Mouse (Mus musculus): ENCODE data around the gene St8sia1.
A peak's percentile ranks its signal among the peaks of the same experiment; 100 is the strongest.

St8sia1 gene

GRCm38 (mm10) chr6:142863881-142864280 lies 100.4 kb downstream of the St8sia1 start:
- DNase-seq (ENCODE audit: low read depth) = no peak

- DNase-seq (ENCODE audit: low read depth) = no peak
Observed at GRCm38 (mm10) chr6:142862265-142862664, 102.0 kb downstream of the St8sia1 start.

DNA sequence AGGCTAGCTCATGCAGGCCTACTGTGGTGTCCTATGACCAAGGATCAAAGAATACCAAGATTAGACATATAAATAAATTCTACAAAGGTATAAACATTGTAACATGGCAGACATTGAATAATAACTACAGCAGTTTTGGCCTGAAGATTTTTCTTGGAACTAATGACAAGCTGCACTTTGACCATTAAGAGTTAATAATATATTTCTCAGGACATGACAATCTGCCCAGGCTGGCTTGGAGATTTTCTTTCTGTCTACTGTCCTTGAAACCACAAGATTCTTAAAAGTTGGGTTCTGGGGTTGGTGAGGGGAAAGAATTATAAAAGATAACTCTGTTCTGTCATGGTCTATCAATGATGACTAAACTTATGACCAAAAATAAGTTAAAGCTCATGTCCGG lies 103.9 kb downstream of the St8sia1 start:
- DNase-seq (ENCODE audit: low read depth) = no peak

GRCm38 (mm10) chr6:142859946-142860345 lies 104.3 kb downstream of the St8sia1 start:
- DNase-seq (ENCODE audit: low read depth) = no peak

DNA sequence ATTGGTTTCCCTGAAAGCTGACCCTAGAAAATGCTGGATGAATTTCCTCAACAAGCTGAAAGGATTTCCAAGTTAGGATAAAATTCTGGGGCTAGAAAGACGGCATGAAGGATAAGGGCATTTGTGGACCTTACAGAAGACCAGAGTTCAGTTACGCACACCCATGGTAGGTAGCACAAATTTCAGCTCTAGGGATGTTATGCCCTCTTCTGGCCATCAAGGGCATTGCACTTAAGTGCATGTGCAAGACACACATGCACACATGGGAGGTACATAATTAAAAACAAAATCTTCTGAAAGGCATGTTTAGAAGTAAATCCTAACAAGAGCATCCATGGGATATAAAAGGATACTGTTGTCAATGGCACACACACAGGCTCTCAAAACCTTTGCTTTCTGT lies 105.3 kb downstream of the St8sia1 start:
- DNase-seq (ENCODE audit: low read depth) = peak; percentile 4

DNA sequence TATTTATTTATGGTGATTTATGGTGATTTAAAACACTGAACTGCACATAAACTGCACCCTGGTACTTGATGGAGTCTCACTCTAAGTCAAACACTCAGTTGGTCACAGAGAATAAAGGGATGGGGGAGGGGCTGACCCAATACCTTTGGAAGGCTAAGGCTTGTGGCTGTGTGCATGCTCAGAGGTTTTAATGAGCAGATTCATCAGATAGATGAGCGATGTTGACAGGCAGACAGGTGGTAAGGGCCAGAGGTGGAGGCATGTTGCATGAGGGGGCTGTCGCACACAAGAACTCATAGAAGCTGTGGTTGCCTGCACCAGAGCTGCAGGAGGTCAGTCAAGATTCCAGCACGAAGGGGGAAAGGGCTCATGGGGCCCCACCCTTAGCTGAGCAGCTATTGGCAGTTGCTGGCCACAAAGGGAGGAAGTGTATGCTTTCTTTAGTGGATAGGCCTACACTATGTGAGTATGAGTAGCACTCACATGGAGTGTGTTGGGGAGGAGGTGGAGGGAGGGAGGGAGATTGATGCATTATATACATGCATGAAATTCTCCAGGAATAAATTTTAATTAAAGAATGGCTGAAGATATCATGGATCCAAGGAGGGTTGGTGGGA lies 107.9 kb downstream of the St8sia1 start:
- no peak for DNase-seq (ENCODE audit: low read depth)

GRCm38 (mm10) chr6:142855761-142856160 lies 108.5 kb downstream of the St8sia1 start:
- no peak for DNase-seq (ENCODE audit: low read depth)

DNA sequence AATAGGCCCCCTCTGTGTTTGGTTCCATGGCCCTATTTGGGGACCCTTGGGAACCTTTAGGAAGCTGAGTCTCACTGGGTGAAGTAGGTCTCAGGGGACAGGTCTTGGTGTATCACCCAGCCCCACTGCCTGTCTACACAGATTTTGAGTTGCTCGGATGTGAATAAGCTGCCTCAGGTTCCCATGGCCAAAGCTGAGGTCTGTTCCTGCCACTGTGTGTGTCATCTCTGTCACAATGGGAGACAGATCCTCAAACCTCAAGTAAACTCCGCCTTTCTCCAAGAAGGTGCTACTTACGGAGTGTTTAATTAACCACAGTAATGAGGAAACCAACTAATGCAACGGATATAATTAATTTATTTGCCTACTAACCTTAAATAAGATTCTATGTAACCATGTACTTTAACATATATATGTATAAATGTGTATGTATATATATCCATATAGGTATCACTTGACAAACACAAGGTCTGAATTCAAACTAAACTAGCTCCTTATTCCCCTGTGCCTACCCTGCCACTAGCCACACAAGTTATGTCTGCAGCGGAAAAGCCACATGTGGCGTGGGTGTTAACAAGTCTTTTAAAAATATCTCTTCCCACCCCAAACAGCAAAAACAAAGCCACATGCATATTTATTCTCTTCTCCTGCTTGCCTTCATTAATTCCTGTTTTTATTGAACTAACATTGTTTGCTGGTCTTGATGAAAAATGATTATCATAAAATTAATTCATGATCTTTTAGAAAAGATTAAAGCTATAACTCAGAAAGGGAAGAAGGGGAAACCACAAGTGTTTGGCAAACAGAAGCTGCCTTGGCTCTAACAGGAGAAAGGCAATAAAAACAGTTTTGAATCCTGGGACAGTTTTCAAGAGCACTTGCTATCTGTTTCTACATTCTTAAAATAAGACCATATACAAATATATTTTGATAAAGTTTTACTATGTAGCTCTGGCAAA lies 111.6 kb downstream of the St8sia1 start:
- no peak for DNase-seq (ENCODE audit: low read depth)

DNA sequence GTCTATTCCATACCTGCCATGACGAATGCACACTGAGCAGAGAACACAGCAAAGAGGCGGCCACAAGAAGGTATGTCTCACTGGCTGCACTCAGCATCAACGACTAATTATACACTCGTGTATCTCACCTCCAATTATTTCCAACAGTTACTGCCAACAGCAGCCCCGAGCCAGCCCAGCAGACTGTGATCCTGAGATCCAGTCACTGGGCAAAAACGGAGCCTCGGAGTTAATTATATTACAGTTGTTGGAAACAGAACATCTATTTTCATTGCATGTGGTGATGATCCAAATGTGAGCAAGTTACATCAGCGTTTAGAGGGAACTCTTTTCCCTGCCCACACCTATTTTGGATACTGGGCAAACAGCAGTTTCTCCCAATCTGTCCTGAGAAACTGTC lies 113.8 kb downstream of the St8sia1 start:
- no peak for DNase-seq (ENCODE audit: low read depth)

DNA sequence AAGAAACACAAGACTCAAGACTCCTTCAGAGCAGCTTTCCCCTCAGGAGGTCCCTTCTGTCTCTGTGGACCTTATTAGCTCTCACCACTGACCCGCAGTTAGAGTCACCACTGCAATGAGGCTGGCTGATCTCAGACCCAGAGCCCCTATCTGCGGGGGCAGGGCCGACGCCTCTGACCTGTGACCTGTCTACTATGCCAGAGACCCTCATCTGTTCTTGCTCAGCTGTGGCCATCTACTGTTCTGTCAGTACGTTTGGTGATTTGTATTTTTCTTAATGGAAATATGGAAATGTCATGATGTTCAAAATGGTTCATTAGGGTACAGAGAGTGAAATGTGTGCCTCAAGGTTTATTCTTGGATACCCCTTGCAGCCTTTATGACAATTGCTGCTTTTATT lies 114.9 kb downstream of the St8sia1 start:
- no peak for DNase-seq (ENCODE audit: low read depth)

- DNase-seq (ENCODE audit: low read depth) = no peak
Observed at GRCm38 (mm10) chr6:142847914-142848674, 116.2 kb downstream of the St8sia1 start.

GRCm38 (mm10) chr6:142846855-142847254 lies 117.4 kb downstream of the St8sia1 start:
- no peak for DNase-seq (ENCODE audit: low read depth)

DNA sequence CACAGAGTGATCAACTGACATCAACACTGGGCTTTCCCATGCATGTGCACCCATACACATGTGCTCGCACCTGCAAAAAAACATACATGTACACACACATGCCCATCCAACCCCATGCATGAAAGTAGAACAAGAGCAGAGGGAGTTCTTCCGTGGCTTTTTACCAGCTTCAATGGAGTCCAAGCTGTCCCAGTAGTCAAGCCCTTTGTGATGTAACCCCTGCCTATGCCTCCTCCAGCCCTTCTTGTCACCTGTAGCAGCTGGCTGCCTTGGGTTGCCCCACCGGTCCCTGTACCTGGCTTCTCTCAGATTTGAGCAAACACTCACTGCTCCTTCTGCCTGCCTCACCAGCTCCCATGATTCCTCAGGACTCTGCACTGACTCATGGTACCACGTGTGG lies 119.2 kb downstream of the St8sia1 start:
- DNase-seq (ENCODE audit: low read depth) = no peak

DNA sequence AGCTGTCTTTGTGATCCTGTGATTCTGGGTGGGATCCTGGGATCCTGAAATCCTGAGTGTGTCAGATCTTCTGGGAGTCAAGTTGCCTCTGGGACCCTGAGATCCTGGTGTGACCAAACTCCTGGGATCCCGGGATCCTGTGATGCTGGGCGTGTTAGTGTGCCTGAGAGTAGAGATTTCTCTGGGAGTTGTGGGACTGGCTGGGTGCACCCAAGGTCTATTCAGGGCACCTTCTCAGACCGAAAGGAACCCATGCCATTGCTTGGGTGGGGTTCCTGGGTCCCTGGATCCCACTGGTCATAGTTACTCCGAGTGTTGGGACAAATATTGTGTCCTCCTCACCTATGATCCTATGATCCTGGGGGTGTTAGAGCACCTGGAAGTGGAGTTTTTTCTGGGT lies 120.2 kb downstream of the St8sia1 start:
- DNase-seq (ENCODE audit: low read depth) = no peak

GRCm38 (mm10) chr6:142838501-142838900 lies 125.8 kb downstream of the St8sia1 start:
- DNase-seq (ENCODE audit: low read depth) = no peak

DNA sequence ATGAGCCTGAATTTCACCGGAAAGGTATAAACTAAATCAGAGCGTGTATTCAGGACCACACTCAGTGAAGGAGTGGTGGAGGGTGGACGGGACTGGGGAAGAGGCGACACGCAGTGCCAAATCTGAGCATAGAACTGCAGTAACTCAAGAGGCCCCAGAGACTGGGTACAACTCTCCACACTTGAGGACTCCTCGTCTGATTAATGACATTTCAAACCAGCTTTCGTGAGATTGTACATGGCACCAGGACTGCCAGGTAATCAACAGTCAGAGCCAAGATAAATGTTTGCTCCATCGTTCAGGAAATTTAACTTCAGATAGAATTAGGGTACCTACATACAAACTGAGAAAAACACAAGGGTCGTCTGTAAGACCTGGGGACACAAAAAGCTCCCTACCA lies 126.9 kb downstream of the St8sia1 start:
- no peak for DNase-seq (ENCODE audit: low read depth)

DNA sequence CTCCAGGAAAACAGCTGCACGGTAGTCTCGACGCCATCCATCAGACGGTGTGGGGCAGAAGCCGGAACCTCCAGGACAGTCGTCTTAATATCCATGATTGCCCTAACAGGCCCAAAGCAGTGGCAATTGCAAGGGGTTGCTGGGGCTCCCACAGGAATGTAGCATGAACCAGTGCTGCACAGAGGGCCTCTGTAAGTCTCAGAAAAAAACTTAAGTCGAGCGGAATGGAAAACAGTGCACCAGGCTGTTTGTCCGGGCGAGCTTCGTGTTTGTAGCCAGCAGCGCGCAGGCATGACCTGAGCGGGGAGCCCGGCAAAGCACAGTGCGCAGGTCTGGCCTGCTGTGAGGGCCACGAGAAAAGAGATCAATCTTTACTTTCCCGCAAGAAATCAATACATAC lies 128.5 kb downstream of the St8sia1 start:
- no peak for DNase-seq (ENCODE audit: low read depth)

- DNase-seq (ENCODE audit: low read depth) = no peak
Observed at GRCm38 (mm10) chr6:142834911-142835310, 129.3 kb downstream of the St8sia1 start.

DNA sequence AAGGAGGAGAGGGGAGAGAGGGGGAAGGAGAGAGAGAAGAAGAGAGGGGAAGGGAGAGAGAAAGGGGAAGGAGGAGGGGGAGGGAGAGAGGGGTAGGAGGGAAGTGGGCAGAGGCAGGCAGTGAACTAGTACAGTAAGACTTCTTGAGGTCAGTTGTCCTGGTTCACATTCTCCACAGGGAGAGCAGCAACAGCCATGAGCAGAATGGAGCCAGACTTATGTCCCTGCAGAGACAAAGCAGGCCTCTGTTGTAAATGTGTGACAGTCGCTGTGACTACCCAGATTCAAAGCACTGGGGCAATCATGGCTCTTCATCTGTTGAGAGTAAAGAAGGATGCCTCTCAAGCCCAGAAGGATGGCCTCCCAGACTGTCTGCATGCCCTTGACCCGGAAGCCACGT lies 132.5 kb downstream of the St8sia1 start:
- DNase-seq (ENCODE audit: low read depth) = no peak

DNA sequence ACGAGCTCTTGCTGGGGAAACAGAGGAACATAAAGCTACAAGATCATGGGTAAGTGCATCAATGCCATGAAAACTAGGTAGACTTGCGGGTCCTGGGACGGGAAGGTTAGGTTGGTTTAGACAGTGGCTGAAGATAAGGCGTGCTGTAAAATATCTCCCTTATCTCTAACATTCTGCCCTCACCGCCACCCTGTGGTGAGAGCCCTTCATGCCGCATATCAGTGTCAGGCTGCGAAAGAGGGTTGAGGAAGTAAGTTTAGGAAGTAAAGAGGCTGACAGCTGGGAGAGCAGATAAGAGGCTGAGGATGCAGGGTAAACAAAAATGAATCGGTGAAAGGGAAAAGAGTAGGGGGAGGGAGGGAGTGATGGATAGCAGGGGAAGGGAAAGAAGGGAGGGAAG lies 133.0 kb downstream of the St8sia1 start:
- DNase-seq (ENCODE audit: low read depth) = peak; percentile 48

- no peak for DNase-seq (ENCODE audit: low read depth)
Observed at GRCm38 (mm10) chr6:142830221-142830620, 134.0 kb downstream of the St8sia1 start.

DNA sequence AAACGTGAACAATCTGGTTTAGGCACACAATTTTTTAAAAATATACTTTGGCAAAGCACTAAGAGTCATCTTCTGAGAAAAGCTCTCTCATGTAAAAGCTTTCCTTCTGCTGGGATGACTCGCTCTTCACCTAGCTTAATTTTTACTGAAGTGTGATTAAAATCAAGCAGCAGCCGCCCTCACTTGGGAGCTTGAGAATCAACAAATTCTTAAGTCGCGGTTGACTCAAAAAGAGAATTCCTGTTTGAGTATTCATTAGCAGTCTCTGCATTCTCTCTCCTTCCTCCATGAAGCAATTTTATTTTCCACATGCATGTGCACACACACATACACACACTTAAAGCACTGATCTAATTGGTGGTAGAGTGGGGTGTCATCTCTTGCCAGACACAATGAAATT lies 138.8 kb downstream of the St8sia1 start:
- no peak for DNase-seq (ENCODE audit: low read depth)
